Mouse (Mus musculus) cerebellum, adult 2 months (tissue): ENCODE data around the gene Gpatch2l.

Source experiments
- CTCF ChIP-seq: fragments of 200-500 bp; IDR thresholded peaks from 2 replicates; pipeline ENCODE4 v1.5.1; 2011; ENCODE audit warnings: low read depth, mild to moderate bottlenecking, control low read depth, low read length, moderate library complexity, borderline replicate concordance; ENCODE audit not compliant: insufficient read depth
- POLR2A ChIP-seq: fragments of 200-500 bp; IDR thresholded peaks from 2 replicates; pipeline ENCODE4 v1.6.1; 2011; ENCODE audit warnings: low read length, control low read depth, borderline replicate concordance; ENCODE audit not compliant: insufficient read depth

DNA sequence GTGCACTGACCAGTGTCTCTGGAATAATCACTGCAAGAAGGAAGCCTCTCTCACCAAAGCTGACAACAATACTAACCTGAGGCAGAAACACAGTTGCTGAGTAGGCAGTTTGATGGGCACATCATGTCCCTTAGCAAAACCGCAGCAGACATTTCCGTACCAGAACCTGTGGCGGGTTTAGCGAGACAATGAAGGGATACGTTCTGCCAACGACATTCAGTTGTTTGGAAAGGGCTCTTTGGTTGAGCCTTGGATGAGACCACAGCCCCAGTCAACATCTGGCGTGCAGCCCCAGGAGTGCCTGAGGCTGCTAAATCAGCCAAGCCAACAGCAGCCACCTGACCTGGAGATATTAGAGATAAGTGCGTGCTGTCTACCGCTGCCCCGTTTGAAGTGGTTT lies 67.8 kb downstream of the Gpatch2l start:
- TF ChIP-seq CTCF (no peak), POLR2A (no peak)
